Mouse (Mus musculus): ENCODE measurements at regions not wholly inside any gene's neighbourhood (a gene's known extent, or its start where the extent isn't known, plus 50 kb on each side); places are given as distances from the start of the nearest gene placed in this dataset.

DNA sequence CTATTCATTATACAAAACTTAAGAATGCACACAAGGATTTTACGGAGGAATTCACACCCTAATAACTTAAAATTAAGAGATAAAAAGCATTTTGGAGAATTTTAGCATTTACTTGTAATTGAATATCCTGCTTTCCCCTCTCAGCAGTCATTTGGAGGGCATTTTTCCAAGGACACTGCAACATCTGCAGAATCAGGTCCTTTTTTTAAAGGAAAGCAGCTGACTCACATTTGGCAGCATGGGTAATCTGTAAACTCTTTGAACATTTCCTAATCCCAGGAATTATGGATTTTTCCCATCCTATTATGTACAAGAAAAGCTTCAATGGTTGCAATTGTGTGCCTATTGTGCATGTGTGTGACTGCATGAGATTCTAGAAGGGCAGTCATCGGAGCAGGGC is 112.0 kb downstream of the Gm19410 start:
- H3K27me3 ChIP-seq (ENCODE audit: control insufficient read depth, insufficient read depth, low read length): no peaks in the 10 kb centered on the region
- no peak overlapping the region for H3K4me3 ChIP-seq (ENCODE audit: extremely low read depth, insufficient read depth, insufficient read length)
- H3K4me1 ChIP-seq (ENCODE audit: control insufficient read depth, insufficient read depth, insufficient read length): no peaks in the 10 kb centered on the region
- TF ChIP-seq POLR2A (IDR thresholded peaks at IDR 0.05; ENCODE audit: low read depth, low read length): no peak
- H3K36me3 ChIP-seq (ENCODE audit: control insufficient read depth, insufficient read depth, low read length): no peaks in the 10 kb centered on the region
- 84% methylated on average over 2 of the region's 2 CpGs for WGBS
- H3K27ac ChIP-seq (ENCODE audit: insufficient read depth, low read length): no peak overlapping the region
- DNase-seq (ENCODE audit: low read depth in 1 of 2, low spot score in 2 of 2): no peak

DNA sequence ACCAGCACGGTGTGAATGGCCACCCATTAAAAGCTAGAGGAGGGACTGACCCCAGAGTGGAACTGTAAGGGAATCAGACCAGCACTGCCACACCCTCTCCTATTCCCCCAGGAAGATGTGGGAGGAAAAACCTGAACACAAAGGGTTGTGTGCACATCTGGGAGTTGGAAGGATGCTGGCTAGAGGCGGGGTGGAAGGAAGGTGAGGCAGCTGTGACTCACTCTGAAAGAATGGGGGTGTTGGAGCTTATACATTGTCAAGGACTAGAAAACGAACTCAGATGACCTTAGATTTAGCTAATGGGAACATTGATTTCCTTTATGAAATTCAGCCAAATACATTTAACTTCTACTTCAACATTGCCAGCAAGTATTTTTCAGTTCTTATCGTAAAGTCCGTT is 116.2 kb downstream of the Gm19410 start:
- H3K27ac ChIP-seq (ENCODE audit: insufficient read depth, low read length): no peak overlapping the region
- H3K27me3 ChIP-seq (ENCODE audit: control insufficient read depth, insufficient read depth, low read length): no peaks in the 10 kb centered on the region
- WGBS: 63% methylated on average over 5 of the region's 5 CpGs
- no peak for TF ChIP-seq CTCF (IDR thresholded peaks at IDR 0.05; ENCODE audit: extremely low read depth, insufficient read depth, insufficient read length, insufficient replicate concordance)
- no peak for DNase-seq (ENCODE audit: low read depth in 1 of 2, low spot score in 2 of 2)
- no peaks in the 10 kb centered on the region for H3K36me3 ChIP-seq (ENCODE audit: control insufficient read depth, insufficient read depth, low read length)
- H3K4me1 ChIP-seq (ENCODE audit: control insufficient read depth, insufficient read depth, insufficient read length): no peaks in the 10 kb centered on the region
- no peak overlapping the region for H3K4me3 ChIP-seq (ENCODE audit: extremely low read depth, insufficient read depth, insufficient read length)

DNA sequence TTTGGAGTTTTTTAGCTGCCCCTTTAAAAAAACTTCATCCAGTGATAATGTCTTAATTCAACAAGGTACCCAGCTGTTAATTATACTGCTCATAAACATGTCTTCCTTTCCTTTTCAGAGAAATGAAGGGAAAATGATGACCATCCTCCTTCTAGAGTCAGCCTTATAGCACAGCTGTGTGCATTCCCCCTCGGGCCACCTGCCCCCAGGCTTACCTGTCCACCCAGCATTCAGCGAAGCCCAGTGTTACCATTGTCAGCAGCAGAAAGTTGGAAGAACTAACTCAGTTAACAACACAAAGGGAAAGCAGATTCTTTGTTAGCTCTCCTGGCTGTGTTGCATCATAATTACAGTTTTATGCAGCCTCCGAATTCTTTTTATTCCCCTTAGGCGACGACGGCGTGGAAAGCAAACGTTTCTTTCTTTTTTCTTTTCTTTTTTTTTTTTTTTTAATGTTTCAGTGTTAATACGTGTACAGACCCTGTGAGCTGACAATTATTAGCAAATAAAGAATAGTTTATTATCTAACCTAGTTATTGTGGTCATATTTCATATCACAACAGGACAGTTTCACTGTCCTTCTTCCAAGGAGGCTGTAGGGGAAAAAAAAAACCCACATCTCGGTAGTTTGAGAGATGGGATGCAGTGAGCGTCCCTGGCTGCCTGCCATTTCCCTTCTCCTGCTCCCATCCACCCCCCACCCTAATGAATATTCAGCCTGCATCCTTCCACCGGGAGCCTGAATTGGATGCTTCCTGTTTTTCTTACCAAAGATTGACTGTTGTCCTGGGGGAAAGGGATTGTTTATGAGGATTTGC is 117.3 kb downstream of the Gm19410 start:
- Histone ChIP-seq H3K4me1 (ENCODE audit: control insufficient read depth, insufficient read depth, insufficient read length) (no peaks in the 10 kb centered on the region), H3K27ac (ENCODE audit: insufficient read depth, low read length) (no peak overlapping the region), H3K27me3 (ENCODE audit: control insufficient read depth, insufficient read depth, low read length) (no peaks in the 10 kb centered on the region), H3K4me3 (ENCODE audit: extremely low read depth, insufficient read depth, insufficient read length) (no peak overlapping the region), H3K36me3 (ENCODE audit: control insufficient read depth, insufficient read depth, low read length) (no peaks in the 10 kb centered on the region)
- DNase-seq (ENCODE audit: low read depth in 1 of 2, low spot score in 2 of 2): no peak
- TF ChIP-seq CTCF (IDR thresholded peaks at IDR 0.05; ENCODE audit: extremely low read depth, insufficient read depth, insufficient read length, insufficient replicate concordance): no peak
- no peak for TF ChIP-seq POLR2A (IDR thresholded peaks at IDR 0.05; ENCODE audit: low read depth, low read length)
- whole genome bisulfite sequencing: 53% methylated on average over 12 of the region's 12 CpGs

DNA sequence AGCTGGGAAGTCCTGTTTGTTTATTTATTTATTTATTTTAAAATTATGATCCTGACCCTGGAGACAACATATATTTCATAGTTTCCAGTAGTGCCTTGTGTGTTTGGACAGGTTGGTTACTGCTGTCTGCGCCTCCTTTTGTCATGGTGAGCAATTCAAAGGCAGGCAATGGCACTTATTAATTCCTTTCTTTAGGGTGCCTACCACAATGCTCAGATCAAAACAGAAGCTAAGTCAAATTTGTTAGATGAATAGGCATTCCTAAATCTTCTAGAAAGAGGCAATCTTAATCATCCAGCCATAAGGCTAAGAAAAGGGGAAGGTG is 117.8 kb downstream of the Gm19410 start:
- H3K27ac ChIP-seq (ENCODE audit: insufficient read depth, low read length): no peak overlapping the region
- no peak for TF ChIP-seq POLR2A (IDR thresholded peaks at IDR 0.05; ENCODE audit: low read depth, low read length)
- TF ChIP-seq CTCF (IDR thresholded peaks at IDR 0.05; ENCODE audit: extremely low read depth, insufficient read depth, insufficient read length, insufficient replicate concordance): no peak
- no peaks in the 10 kb centered on the region for H3K4me1 ChIP-seq (ENCODE audit: control insufficient read depth, insufficient read depth, insufficient read length)
- no peak overlapping the region for H3K4me3 ChIP-seq (ENCODE audit: extremely low read depth, insufficient read depth, insufficient read length)
- H3K36me3 ChIP-seq (ENCODE audit: control insufficient read depth, insufficient read depth, low read length): no peaks in the 10 kb centered on the region
- 81% methylated on average over 1 of the region's 1 CpGs for WGBS
- no peaks in the 10 kb centered on the region for H3K27me3 ChIP-seq (ENCODE audit: control insufficient read depth, insufficient read depth, low read length)
- no peak for DNase-seq (ENCODE audit: low read depth in 1 of 2, low spot score in 2 of 2)

DNA sequence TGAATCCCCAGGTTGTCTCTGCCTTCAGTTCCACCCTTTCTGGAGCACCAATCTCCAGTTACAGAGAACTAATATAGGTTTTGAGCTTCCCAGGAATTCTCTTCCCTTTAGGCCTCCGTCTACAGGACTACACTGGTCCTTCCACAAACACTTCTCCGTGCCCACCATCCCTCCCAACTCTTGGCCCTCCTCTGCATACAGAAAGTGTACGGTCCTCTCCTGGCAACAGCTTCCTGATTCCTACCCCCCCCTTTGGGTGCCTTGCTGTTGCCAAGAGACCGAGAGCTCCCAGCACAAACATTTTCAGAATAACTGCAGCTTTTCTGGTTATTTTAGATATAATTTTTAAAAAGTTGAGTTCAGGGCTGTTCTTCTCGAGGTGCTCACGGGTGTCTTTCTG is 119.0 kb downstream of the Gm19410 start:
- no peak overlapping the region for H3K27ac ChIP-seq (ENCODE audit: insufficient read depth, low read length)
- H3K27me3 ChIP-seq (ENCODE audit: control insufficient read depth, insufficient read depth, low read length): no peaks in the 10 kb centered on the region
- no peak overlapping the region for H3K4me3 ChIP-seq (ENCODE audit: extremely low read depth, insufficient read depth, insufficient read length)
- DNase-seq (ENCODE audit: low read depth in 1 of 2, low spot score in 2 of 2): no peak
- TF ChIP-seq POLR2A (IDR thresholded peaks at IDR 0.05; ENCODE audit: low read depth, low read length) (no peak), CTCF (IDR thresholded peaks at IDR 0.05; ENCODE audit: extremely low read depth, insufficient read depth, insufficient read length, insufficient replicate concordance) (no peak)
- H3K4me1 ChIP-seq (ENCODE audit: control insufficient read depth, insufficient read depth, insufficient read length): no peaks in the 10 kb centered on the region
- H3K36me3 ChIP-seq (ENCODE audit: control insufficient read depth, insufficient read depth, low read length): no peaks in the 10 kb centered on the region
- 78% methylated on average over 6 of the region's 6 CpGs for WGBS

DNA sequence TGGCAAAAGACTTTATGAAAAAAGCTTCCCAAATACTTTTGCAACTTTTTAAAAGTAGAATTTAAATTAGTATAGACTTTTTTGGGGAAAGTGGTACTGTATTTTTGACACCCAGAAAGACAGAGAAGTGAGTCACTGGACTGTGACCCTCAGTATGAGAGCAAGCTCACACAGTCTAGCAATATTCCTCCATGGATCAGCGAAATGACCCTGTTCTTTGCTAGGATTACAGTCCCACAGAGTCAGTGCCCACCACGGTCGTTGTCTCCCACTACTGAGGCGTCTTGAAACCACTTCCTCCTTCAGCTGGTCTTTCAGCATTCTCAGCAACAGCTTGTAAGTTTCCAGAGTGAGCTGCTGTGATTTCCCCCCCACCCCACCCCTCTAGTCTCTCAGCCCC is 124.5 kb downstream of the Gm19410 start:
- TF ChIP-seq CTCF (IDR thresholded peaks at IDR 0.05; ENCODE audit: extremely low read depth, insufficient read depth, insufficient read length, insufficient replicate concordance) (no peak), POLR2A (IDR thresholded peaks at IDR 0.05; ENCODE audit: low read depth, low read length) (no peak)
- H3K36me3 ChIP-seq (ENCODE audit: control insufficient read depth, insufficient read depth, low read length): no peaks in the 10 kb centered on the region
- no peak overlapping the region for H3K4me3 ChIP-seq (ENCODE audit: extremely low read depth, insufficient read depth, insufficient read length)
- no peak for DNase-seq (ENCODE audit: low read depth in 1 of 2, low spot score in 2 of 2)
- WGBS: 25% methylated on average over 4 of the region's 4 CpGs
- no peaks in the 10 kb centered on the region for H3K4me1 ChIP-seq (ENCODE audit: control insufficient read depth, insufficient read depth, insufficient read length)
- no peak overlapping the region for H3K27ac ChIP-seq (ENCODE audit: insufficient read depth, low read length)
- no peaks in the 10 kb centered on the region for H3K27me3 ChIP-seq (ENCODE audit: control insufficient read depth, insufficient read depth, low read length)

DNA sequence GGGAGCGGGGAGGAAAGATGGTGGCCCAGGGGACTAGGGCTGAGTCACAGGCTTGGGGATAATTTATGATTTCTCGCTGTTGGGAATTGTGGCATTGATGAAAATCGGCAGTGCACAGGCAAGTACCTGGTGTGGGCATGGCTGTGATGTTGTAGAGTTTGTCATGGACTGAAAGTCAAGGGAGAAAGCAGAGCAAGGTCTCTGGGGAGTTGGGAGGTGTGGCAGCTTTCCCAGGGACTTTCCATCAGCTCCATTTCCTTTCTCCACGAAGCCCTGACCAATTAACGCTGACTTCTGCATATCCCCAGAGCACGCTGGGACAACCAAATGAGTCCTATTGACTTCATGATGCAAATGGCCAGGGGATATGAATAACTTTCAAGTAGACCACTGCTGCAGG is 126.2 kb downstream of the Gm19410 start:
- WGBS: 78% methylated on average over 6 of the region's 6 CpGs
- TF ChIP-seq CTCF (IDR thresholded peaks at IDR 0.05; ENCODE audit: extremely low read depth, insufficient read depth, insufficient read length, insufficient replicate concordance) (no peak), POLR2A (IDR thresholded peaks at IDR 0.05; ENCODE audit: low read depth, low read length) (no peak)
- H3K4me1 ChIP-seq (ENCODE audit: control insufficient read depth, insufficient read depth, insufficient read length): no peaks in the 10 kb centered on the region
- H3K27ac ChIP-seq (ENCODE audit: insufficient read depth, low read length): no peak overlapping the region
- no peaks in the 10 kb centered on the region for H3K36me3 ChIP-seq (ENCODE audit: control insufficient read depth, insufficient read depth, low read length)
- no peak for DNase-seq (ENCODE audit: low read depth in 1 of 2, low spot score in 2 of 2)
- H3K4me3 ChIP-seq (ENCODE audit: extremely low read depth, insufficient read depth, insufficient read length): no peak overlapping the region
- no peaks in the 10 kb centered on the region for H3K27me3 ChIP-seq (ENCODE audit: control insufficient read depth, insufficient read depth, low read length)

All from spleen, adult 2 months (tissue).